Mouse (Mus musculus): Measurements from ENCODE around the gene Wdr59.

- TF ChIP-seq POLR2A (IDR thresholded peaks at IDR 0.05; ENCODE audit: control insufficient read depth, extremely low read depth, insufficient read depth, low read length, poor library complexity) (no peak), CTCF (IDR thresholded peaks at IDR 0.05; ENCODE audit: borderline replicate concordance, control insufficient read depth, extremely low read depth, insufficient read depth, low read length, poor library complexity) (no peak)
Measured at GRCm38 (mm10) chr8:111469013-111469412, 52.9 kb downstream of the Wdr59 start.
